Mouse (Mus musculus) neural tube, embryonic 14.5 days (tissue): ENCODE data around the gene Sf3a1. TPM values are rescaled to one million over a fixed set of nuclear protein-coding genes. Genes with fewer than 3 reads are reported as not detected.

Experiments
- ATAC-seq: fragments of 200-750 bp; cut with Nextera tagmentation; 2 replicates; pipeline ENCODE4 v1.8.0; 2017; ENCODE audit warnings: low read depth, mild to moderate bottlenecking, moderate TSS enrichment, moderate library complexity
- H3K27ac ChIP-seq: fragments of 300-500 bp; sonication (generic); 2 replicates; pipeline ENCODE4 v1.5.1; 2014; ENCODE audit warnings: low read depth, mild to moderate bottlenecking, control low read depth, low read length, moderate library complexity, mixed read lengths
- H3K27me3 ChIP-seq: fragments of 300-500 bp; sonication (generic); 2 replicates; pipeline ENCODE4 v1.6.1; 2014; ENCODE audit warnings: low read length; ENCODE audit not compliant: control insufficient read depth, insufficient read depth
- H3K36me3 ChIP-seq: fragments of 300-500 bp; sonication (generic); 2 replicates; pipeline ENCODE4 v1.6.1; 2014; ENCODE audit warnings: low read length, mixed read lengths; ENCODE audit not compliant: control insufficient read depth, insufficient read depth
- H3K4me1 ChIP-seq: fragments of 300-500 bp; sonication (generic); 2 replicates; pipeline ENCODE4 v1.6.1; 2014; ENCODE audit warnings: low read length; ENCODE audit not compliant: control insufficient read depth, insufficient read depth
- H3K4me2 ChIP-seq: fragments of 300-500 bp; sonication (generic); 2 replicates; pipeline ENCODE4 v1.6.1; 2014; ENCODE audit warnings: mild to moderate bottlenecking, low read depth, low read length, control low read depth
- H3K4me3 ChIP-seq: fragments of 300-500 bp; sonication (generic); 2 replicates; pipeline ENCODE4 v1.5.1; 2014; ENCODE audit warnings: low read depth, low read length, control low read depth, mixed read lengths
- H3K9ac ChIP-seq: fragments of 300-500 bp; sonication (generic); replicated peaks from 2 replicates; pipeline ENCODE4 v1.6.1; 2014; ENCODE audit warnings: low read depth, mild to moderate bottlenecking, control low read depth, low read length, mixed read lengths
- H3K9me3 ChIP-seq: fragments of 300-500 bp; sonication (generic); 2 replicates; pipeline ENCODE4 v1.6.1; 2016; ENCODE audit warnings: low read length; ENCODE audit not compliant: control insufficient read depth
- WGBS: fragments of 180-500 bp; shearing (Covaris S2); extraction: QIAGEN DNeasy Blood & Tissue Kit; methylation state at CpG from one replicate; pipeline ENCODE4 v1.1.7; 2014; 5-methylcytosine and 5-hydroxymethylcytosine counted together
- polyA plus RNA-seq: library from polyadenylated mRNA; unstranded; fragments of >200 nt; fragmentation: Nextera tagmentation; extraction: Ambion mirVana; gene quantifications from 2 replicates; pipeline ENCODE4 v1.2.1, GENCODE M21; 2014

The Sf3a1 gene
- polyA plus RNA-seq, 1 experiment from 2014 or later, result 53.0 TPM

DNA sequence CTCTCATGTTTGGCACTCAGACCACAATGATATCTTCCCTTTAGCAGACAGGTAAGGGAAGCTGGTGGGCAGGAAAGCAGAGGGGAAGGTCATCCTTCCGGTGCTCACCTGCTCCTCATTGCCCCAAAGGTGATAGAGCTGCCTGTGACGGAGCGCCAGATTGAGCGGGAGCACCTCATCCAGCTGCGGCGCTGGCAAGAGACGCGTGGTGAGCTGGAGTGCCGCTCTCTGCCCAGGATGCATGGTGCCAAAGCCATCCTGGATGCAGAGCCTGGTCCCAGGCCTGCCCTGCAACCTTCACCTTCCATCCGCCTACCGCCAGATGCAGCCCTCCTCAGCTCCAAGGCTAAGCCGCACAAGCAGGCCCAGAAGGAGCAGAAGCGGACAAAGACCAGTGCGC, 54.4 kb downstream of the Sf3a1 start:
- Histone ChIP-seq H3K4me1 (peaks cover 3% of the 10 kb centered on the region; the same call in 1 of the 2 replicates), H3K27ac (no peak overlapping the region), H3K27me3 (peaks cover 13% of the 10 kb centered on the region; the same call in 1 of the 2 replicates), H3K9me3 (no peaks in the 10 kb centered on the region), H3K4me3 (no peak overlapping the region), H3K36me3 (peaks cover 16% of the 10 kb centered on the region), H3K9ac (no peak overlapping the region), H3K4me2 (no peak overlapping the region)
- WGBS, result 96% methylated on average over 14 of the region's 14 CpGs
- no peak for ATAC-seq

DNA sequence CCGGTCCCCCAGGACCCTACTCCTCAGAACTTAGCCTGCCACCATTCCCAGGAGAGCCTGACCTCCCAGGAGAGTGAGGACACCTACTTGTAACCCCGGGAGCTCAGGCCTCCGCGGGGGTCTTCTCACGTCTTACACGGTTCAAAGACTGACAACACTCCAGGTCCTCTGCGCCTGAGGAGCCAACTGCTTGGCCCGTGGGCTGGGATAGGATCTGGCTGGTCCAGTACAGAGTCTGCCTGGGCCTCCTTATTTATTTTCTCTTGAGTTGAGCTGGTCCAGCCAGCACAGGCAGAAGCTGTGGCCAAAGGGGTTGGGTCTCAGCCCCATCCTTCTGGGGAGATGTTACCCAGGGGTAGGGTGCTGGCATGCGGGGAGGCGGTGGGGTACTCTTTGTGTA, 54.9 kb downstream of the Sf3a1 start:
- no peak for ATAC-seq
- Histone ChIP-seq H3K4me1 (peaks cover 3% of the 10 kb centered on the region; the same call in 1 of the 2 replicates), H3K27me3 (peaks cover 13% of the 10 kb centered on the region; the same call in 1 of the 2 replicates), H3K4me2 (no peak overlapping the region), H3K9ac (no peak overlapping the region), H3K9me3 (no peaks in the 10 kb centered on the region), H3K36me3 (peaks cover 16% of the 10 kb centered on the region), H3K4me3 (no peak overlapping the region), H3K27ac (no peak overlapping the region)
- 89% methylated on average over 10 of the region's 10 CpGs for WGBS

DNA sequence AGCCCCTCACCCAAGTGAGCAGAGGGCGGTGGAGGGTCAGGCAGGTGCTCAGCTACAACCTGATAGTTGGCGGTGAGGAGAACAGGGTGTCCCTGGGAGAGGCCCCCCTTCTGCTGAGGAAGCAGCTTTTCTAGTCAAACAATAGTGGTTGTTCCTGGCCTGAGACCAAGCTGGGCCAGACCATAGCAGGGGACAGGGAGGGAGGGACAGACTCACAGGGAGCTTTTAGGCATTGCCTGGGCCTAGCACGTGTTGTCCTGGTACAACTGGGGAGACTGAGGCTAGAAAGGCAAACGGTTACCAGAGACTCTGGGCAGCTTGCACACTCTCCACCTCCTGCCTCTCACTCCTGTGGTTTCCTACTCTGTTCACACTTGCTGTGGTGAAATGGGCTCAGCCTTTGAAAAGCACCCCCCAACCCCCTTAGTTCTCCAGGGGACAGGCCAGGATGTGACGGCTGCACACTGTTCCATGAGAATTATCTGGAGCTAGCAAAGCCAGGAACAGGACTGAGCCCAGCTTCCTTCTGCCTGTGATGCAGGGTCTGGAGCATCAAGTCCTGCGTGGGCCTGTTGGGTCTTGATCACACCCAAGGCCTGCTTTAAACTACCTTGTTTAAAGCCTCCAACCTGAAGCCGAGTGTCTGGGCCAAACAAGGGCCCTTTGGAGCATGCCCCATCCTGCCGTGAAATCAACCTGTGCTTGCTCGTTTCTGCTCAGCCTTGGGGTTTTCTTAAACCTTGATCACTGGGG, 56.3 kb downstream of the Sf3a1 start:
- peaks cover 13% of the 10 kb centered on the region; the same call in 1 of the 2 replicates for H3K27me3 ChIP-seq
- H3K27ac ChIP-seq, result no peak overlapping the region
- no peak overlapping the region for H3K4me2 ChIP-seq
- no peak overlapping the region for H3K9ac ChIP-seq
- H3K36me3 ChIP-seq, result peaks cover 16% of the 10 kb centered on the region
- WGBS, result 84% methylated on average over 9 of the region's 9 CpGs
- no peak overlapping the region for H3K4me3 ChIP-seq
- ATAC-seq, result no peak
- H3K4me1 ChIP-seq, result peaks cover 3% of the 10 kb centered on the region; the same call in 1 of the 2 replicates
- no peaks in the 10 kb centered on the region for H3K9me3 ChIP-seq

DNA sequence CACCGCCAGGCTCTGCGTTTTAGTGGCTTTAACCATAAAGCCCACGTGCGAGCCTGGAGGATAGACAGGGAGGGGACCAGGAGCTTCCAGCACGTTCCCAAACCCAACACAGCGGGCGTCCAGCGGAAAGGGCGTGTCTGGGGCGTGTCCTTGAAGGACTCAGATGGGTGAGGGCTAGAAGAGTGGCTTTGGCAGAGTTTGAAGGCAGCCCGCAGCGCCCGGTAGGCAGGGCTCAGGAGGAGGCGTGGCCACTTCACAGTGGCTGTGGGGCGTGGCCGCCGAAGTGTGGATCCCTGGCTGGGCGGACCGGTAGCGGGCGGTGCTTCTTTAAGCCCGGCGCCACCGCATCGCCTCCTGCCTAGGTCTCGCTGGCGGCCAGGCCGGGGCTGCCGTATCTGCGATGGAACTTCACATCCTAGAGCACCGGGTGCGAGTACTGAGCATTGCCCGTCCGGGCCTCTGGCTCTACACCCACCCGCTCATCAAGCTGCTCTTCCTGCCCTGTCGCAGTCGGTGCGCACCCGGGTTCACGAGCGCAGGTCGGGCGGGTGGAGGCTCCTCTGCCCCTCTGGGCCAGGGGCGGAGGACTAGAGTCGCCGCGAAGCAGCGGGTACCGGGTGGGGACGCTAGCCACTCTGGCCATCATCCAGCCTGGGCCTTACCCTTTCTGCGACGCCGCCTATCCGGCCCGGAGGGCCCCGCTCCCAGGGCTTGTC, 57.9 kb downstream of the Sf3a1 start, which contains the start of gene Castor1:
TSS of gene Castor1 (plus strand) at position 312 of the 716 bp plus-strand sequence.
- Histone ChIP-seq H3K9ac (peak within 1 kb of the TSS; percentile 48), H3K36me3 (peaks cover 12% of the 10 kb centered on the region), H3K9me3 (no peaks in the 10 kb centered on the region), H3K27ac (no peak within 1 kb of the TSS), H3K27me3 (peaks cover 13% of the 10 kb centered on the region; the same call in 1 of the 2 replicates), H3K4me2 (peak within 1 kb of the TSS; percentile 62), H3K4me3 (peak within 1 kb of the TSS; percentile 36), H3K4me1 (peaks cover 3% of the 10 kb centered on the region; the same call in 1 of the 2 replicates)
- WGBS, result 2% methylated on average over 56 of the region's 56 CpGs
- peak; percentile 62; the same call in 1 of the 2 replicates for ATAC-seq

DNA sequence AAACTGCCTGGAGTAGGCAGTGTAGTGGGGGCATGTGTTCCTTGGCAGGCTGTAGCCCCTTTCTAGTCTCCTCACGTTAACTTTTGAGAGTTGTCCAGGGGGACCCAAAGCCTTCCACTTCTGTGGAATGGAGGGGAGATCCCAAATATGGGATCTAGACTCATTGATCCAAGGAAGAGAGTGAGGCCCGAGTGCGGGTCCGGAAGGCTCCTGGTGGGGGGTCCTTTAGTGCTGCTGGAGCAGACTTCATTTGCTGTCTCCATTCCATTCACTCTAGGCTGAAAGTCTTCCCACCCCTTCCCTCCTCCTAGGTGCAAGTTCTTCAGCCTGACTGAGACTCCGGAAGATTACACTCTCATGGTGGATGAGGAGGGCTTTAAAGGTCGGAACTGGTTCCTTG, 58.5 kb downstream of the Sf3a1 start:
- peaks cover 3% of the 10 kb centered on the region; the same call in 1 of the 2 replicates for H3K4me1 ChIP-seq
- H3K27ac ChIP-seq, result no peak overlapping the region
- H3K9me3 ChIP-seq, result no peaks in the 10 kb centered on the region
- peak overlapping the region; percentile 48; the same call in 1 of the 2 replicates for H3K9ac ChIP-seq
- 4% methylated on average over 6 of the region's 6 CpGs for WGBS
- peak overlapping the region; percentile 36 for H3K4me3 ChIP-seq
- ATAC-seq, result no peak
- H3K36me3 ChIP-seq, result peaks cover 7% of the 10 kb centered on the region; the same call in 1 of the 2 replicates
- peak overlapping the region; percentile 62 for H3K4me2 ChIP-seq
- peaks cover 13% of the 10 kb centered on the region; the same call in 1 of the 2 replicates for H3K27me3 ChIP-seq

DNA sequence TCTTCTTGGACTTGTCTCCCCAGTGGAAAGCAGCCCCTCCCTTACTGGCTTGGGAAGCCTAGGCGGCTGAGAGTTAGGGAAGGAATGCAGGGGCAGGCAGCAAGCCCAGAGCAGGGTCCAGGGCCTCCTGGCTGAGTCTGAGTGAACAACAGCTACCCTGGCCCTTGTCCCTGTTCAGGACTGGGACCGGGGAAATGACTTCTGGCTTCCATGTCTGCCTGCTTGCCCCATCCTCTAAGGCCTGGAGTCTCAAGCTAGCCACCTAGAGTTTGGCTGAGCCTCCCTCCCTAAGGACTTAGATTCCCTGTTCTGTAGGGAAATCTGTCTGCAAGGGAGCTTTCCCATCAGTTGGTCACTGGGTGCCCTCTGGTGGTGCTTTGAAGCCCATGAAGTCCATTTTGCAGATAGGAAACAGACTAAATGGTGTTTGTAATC, 59.2 kb downstream of the Sf3a1 start:
- H3K27ac ChIP-seq, result no peak overlapping the region
- ATAC-seq, result no peak

DNA sequence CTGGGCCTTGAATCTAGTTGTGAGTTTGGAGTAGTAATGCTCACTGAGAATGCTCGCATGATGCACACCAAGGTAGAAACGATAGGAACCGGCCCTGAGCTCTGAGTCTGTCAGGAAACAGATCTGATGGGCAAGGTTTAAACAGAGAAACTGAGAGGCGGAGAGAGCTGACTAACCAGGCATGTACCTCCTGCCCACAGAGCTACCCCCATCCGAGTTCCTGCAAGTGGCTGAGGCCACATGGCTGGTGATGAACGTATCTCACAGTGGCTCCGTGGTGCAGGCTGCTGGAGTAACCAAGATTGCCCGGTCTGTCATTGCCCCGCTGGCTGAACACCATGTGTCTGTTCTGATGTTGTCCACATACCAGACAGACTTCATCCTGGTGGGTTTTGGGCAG, 59.8 kb downstream of the Sf3a1 start:
- H3K4me1 ChIP-seq, result peaks cover 3% of the 10 kb centered on the region; the same call in 1 of the 2 replicates
- no peak overlapping the region for H3K4me3 ChIP-seq
- 67% methylated on average over 9 of the region's 9 CpGs for WGBS
- H3K27ac ChIP-seq, result no peak overlapping the region
- no peak for ATAC-seq
- H3K9ac ChIP-seq, result no peak overlapping the region
- H3K27me3 ChIP-seq, result peaks cover 13% of the 10 kb centered on the region; the same call in 1 of the 2 replicates
- no peak overlapping the region for H3K4me2 ChIP-seq
- no peaks in the 10 kb centered on the region for H3K9me3 ChIP-seq
- peaks cover 4% of the 10 kb centered on the region; the same call in 1 of the 2 replicates for H3K36me3 ChIP-seq

More for the DNA sequence above, 59.2 kb downstream of the Sf3a1 start:
- H3K9ac ChIP-seq, result no peak overlapping the region
- WGBS, result 20% methylated on average over 2 of the region's 2 CpGs
- no peaks in the 10 kb centered on the region for H3K9me3 ChIP-seq
- no peak overlapping the region for H3K4me3 ChIP-seq
- no peak overlapping the region for H3K4me2 ChIP-seq
- H3K36me3 ChIP-seq, result peaks cover 6% of the 10 kb centered on the region; the same call in 1 of the 2 replicates
- H3K27me3 ChIP-seq, result peaks cover 13% of the 10 kb centered on the region; the same call in 1 of the 2 replicates
- peaks cover 3% of the 10 kb centered on the region; the same call in 1 of the 2 replicates for H3K4me1 ChIP-seq

DNA sequence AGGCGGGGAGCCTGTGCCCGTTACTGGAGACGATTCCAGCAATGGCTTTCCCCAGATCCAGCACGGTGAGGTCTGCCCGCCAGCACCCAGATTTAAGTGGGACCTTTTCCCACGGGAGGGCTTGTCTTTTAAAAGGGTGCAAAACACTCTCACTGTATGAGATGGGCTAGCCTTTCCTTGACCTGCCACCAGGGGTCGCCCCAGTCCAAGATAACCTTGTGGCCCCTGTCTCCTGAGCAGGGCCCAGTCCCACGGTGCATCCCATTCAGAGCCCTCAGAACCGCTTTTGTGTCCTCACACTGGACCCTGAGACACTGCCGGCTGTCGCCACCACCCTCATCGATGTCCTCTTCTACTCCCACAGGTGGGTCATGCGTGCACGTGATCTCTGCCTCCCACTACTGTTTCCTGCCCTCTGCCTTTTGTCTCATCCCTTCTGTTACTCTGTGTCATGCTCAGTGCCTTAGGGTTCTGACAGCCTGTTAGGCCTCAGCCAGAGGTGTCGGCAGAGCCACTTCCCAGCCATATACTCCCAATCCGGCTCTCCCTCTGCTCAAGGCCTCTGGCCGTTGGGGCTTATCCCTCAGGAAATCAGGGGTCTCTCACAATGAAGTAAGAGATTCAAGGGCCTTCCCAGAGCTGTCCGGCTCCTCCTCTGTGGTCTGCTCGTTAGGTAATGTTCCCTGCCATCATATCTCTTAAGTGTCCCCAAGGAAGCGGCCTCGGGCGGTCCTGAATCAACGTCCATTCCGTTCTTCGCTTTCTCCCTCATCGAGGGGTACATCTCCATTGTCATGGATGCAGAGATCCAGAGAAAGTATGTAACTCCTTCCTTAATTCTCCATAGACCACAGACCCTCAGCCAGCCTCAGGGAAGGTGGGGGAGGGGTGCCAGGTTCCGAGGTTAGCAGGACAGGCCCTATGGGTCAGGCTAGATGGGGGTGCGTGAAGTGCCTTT, 60.6 kb downstream of the Sf3a1 start:
- Histone ChIP-seq H3K4me3 (no peak overlapping the region), H3K4me2 (no peak overlapping the region), H3K27ac (no peak overlapping the region), H3K9me3 (no peaks in the 10 kb centered on the region), H3K4me1 (peaks cover 3% of the 10 kb centered on the region; the same call in 1 of the 2 replicates), H3K9ac (no peak overlapping the region), H3K36me3 (no peaks in the 10 kb centered on the region), H3K27me3 (peaks cover 13% of the 10 kb centered on the region; the same call in 1 of the 2 replicates)
- WGBS, result 49% methylated on average over 28 of the region's 28 CpGs
- ATAC-seq, result peak; percentile 15; the same call in 1 of the 2 replicates
